Mouse (Mus musculus) gastrocnemius, postnatal 36 days (tissue): ENCODE data around the gene Nupr1. TPM values are rescaled to one million over a fixed set of nuclear protein-coding genes. Genes with fewer than 3 reads are reported as not detected.

Source experiments
- microRNA-seq, 2 experiments: library from miRNA; unstranded; fragments of <30 nt; microRNA quantifications; one replicate each; pipeline ENCODE4 v1.2.0; 2021
- total RNA-seq, 2 experiments: library from RNA; stranded (reverse); gene quantifications; 2 replicates each; pipeline ENCODE4 v1.2.3; 2021

Gene Nupr1
- total RNA-seq, 2 experiments from 2014 or later: 8.5 to 11.9 TPM

Small RNAs within 50 kb of the gene (microRNA-seq; reads per million reads assigned to microRNA genes)
- gene Mir7059: 0 to 1.5 reads per million in 2 experiments

Other genes with a start within 250 kb of the Nupr1 start
- gene Nfatc2ip, start 234.1 kb downstream of the Nupr1 start, total RNA-seq: 1 to 10 TPM; 2.2 to 3.5 TPM
- not detected for gene Cd19, start 216.0 kb downstream of the Nupr1 start, total RNA-seq
- 10 to 100 TPM; 13.8 to 14.0 TPM for gene Rabep2, start 202.1 kb downstream of the Nupr1 start, total RNA-seq
- over 10,000 TPM; 23,125 to 24,213 TPM for gene Atp2a1, start 167.8 kb downstream of the Nupr1 start, total RNA-seq
- gene Sh2b1, start 155.4 kb downstream of the Nupr1 start, total RNA-seq: 10 to 100 TPM; 36.8 to 43.4 TPM
- gene Tufm, start 143.5 kb downstream of the Nupr1 start, total RNA-seq: 100 to 1,000 TPM; 122 to 145 TPM
- 10 to 100 TPM; 25.8 to 29.9 TPM for gene Atxn2l, start 127.4 kb downstream of the Nupr1 start, total RNA-seq
- gene Eif3c, start 64.5 kb downstream of the Nupr1 start, total RNA-seq: 100 to 1,000 TPM; 129 to 154 TPM
- gene Apobr, start 45.9 kb downstream of the Nupr1 start, total RNA-seq: under 1 TPM; 0.44 to 0.46 TPM
- 10 to 100 TPM; 10.7 to 11.0 TPM for gene Cln3, start 45.0 kb downstream of the Nupr1 start, total RNA-seq
- not detected for gene Il27, start 35.9 kb downstream of the Nupr1 start, total RNA-seq
- gene Sgf29, start 18.4 kb upstream of the Nupr1 start, total RNA-seq: 10 to 100 TPM; 29.3 to 33.2 TPM
- gene Sult1a1, start 45.6 kb upstream of the Nupr1 start, total RNA-seq: 10 to 100 TPM; 15.7 to 21.0 TPM
- gene Bola2, start 64.5 kb upstream of the Nupr1 start, total RNA-seq: 10 to 100 TPM; 29.9 to 36.8 TPM
- 1 to 10 TPM; 2.1 to 3.6 TPM for gene Slx1b, start 64.9 kb upstream of the Nupr1 start, total RNA-seq
- gene Coro1a, start 76.9 kb upstream of the Nupr1 start, total RNA-seq: 1 to 10 TPM; 2.6 to 5.2 TPM
- 10 to 100 TPM; 15.7 to 21.9 TPM for gene Mapk3, start 128.7 kb upstream of the Nupr1 start, total RNA-seq
- gene Gdpd3, start 135.5 kb upstream of the Nupr1 start, total RNA-seq: 1 to 10 TPM in 1 of 2 experiments, under 1 TPM in 1; 0.99 to 1.8 TPM
- 10 to 100 TPM; 77.7 to 97.4 TPM for gene Ypel3, start 146.1 kb upstream of the Nupr1 start, total RNA-seq
- gene Tbx6, start 150.6 kb upstream of the Nupr1 start, total RNA-seq: under 1 TPM; 0.28 to 0.30 TPM
- 10 to 100 TPM; 21.6 to 22.4 TPM for gene Ppp4c, start 161.6 kb upstream of the Nupr1 start, total RNA-seq
- gene Fam57b, start 166.8 kb upstream of the Nupr1 start, total RNA-seq: 10 to 100 TPM; 55.8 to 67.4 TPM
- gene 4930451I11Rik, start 200.8 kb upstream of the Nupr1 start, total RNA-seq: not detected
- gene Doc2a, start 216.6 kb upstream of the Nupr1 start, total RNA-seq: not detected
- 1 to 10 TPM; 3.7 to 7.8 TPM for gene Hirip3, start 231.1 kb upstream of the Nupr1 start, total RNA-seq
- gene Ino80e, start 231.5 kb upstream of the Nupr1 start, total RNA-seq: 10 to 100 TPM; 10.3 to 12.6 TPM